Mouse (Mus musculus): Measurements from ENCODE around the gene Apbb2. TPM values are rescaled to one million over a fixed set of nuclear protein-coding genes. Genes with fewer than 3 reads are reported as not detected.

The Apbb2 gene
- polyA plus RNA-seq, 1 experiment from 2014 or later: 5.9 TPM

DNA sequence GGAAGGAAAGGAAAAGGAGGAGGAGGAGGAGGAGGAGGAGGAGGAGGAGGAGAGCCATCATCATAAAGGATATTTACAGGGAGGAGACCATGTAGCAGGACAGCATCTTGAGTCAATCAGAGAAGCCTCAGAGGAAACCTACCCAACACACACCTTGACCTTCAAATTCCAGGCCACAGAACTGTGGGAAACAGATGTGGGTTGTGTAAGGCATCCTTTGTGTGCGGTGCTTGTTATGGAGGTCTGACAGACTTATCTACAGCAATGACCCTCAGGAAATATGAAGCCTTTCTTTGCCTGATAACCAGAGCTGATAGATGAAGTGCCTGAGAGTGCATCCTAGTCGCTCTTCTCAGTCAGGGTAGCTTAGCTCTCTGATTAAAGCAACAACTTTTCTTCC is 189.5 kb downstream of the Apbb2 start:
- ATAC-seq: no peak
- Histone ChIP-seq H3K4me1 (no peaks in the 10 kb centered on the region), H3K9me3 (replicated peaks) (no peaks in the 10 kb centered on the region), H3K4me3 (no peak overlapping the region), H3K36me3 (no peaks in the 10 kb centered on the region), H3K9ac (no peak overlapping the region), H3K27ac (no peak overlapping the region), H3K27me3 (replicated peaks) (no peaks in the 10 kb centered on the region), H3K4me2 (no peak overlapping the region)
- 43% methylated on average over 2 of the region's 2 CpGs for WGBS (ENCODE audit: insufficient replicate concordance)

DNA sequence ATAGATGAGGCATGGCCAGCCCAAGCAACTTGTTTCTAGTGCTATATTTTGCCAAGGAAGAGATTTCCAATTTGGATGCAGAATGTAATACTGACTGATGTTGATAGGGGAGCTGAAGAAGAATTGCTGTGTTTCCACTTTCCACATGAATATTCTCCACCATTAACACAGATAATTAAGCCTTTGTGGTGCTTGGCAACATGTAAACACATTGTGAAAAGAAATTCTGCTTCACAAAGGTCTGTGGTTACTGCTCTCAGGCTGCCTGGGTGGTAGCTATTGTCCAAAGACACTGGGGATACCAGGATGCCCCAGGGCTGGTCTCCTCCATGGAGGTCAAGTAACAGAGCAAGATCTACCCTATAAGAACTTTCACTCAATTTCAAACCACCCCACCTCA is 190.5 kb downstream of the Apbb2 start:
- Histone ChIP-seq H3K36me3 (no peaks in the 10 kb centered on the region), H3K27me3 (replicated peaks) (no peaks in the 10 kb centered on the region), H3K4me2 (no peak overlapping the region), H3K4me3 (no peak overlapping the region), H3K9me3 (replicated peaks) (no peaks in the 10 kb centered on the region), H3K27ac (no peak overlapping the region), H3K4me1 (no peaks in the 10 kb centered on the region), H3K9ac (no peak overlapping the region)
- ATAC-seq: no peak

DNA sequence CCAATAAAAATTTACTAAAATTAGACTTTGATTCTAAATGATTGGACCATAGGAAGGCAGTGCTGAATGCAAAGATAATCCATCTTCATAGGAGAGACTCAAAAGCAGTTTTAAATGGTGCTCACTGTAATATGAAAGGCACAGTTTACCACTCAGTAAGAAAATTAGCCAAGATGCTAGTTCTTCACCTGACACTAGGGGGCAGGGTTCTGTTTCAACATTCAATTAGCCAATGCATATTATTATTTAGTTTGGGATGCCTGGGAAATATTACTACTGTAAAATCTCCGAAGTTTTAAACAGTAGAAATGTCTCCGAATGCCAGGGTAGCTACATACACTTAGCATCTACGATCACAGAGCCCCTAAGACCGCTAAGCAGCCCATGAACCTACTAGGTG is 194.7 kb downstream of the Apbb2 start:
- no peaks in the 10 kb centered on the region for H3K4me1 ChIP-seq
- H3K9me3 ChIP-seq (replicated peaks): no peaks in the 10 kb centered on the region
- no peak overlapping the region for H3K9ac ChIP-seq
- no peak overlapping the region for H3K4me2 ChIP-seq
- no peaks in the 10 kb centered on the region for H3K27me3 ChIP-seq (replicated peaks)
- no peaks in the 10 kb centered on the region for H3K36me3 ChIP-seq
- no peak overlapping the region for H3K4me3 ChIP-seq
- H3K27ac ChIP-seq: no peak overlapping the region
- no peak for ATAC-seq
- WGBS (ENCODE audit: insufficient replicate concordance): 56% methylated on average over 4 of the region's 4 CpGs

- ATAC-seq: no peak
- 77% methylated on average over 4 of the region's 4 CpGs for whole genome bisulfite sequencing (ENCODE audit: insufficient replicate concordance)
- no peak overlapping the region for H3K4me2 ChIP-seq
These were observed 195.1 kb downstream of the Apbb2 start for GRCm38 (mm10) chr5:66423466-66423865.

GRCm38 (mm10) chr5:66421954-66422353 is 196.6 kb downstream of the Apbb2 start:
- no peak overlapping the region for H3K4me2 ChIP-seq
- no peaks in the 10 kb centered on the region for H3K4me1 ChIP-seq
- ATAC-seq: no peak
- H3K27me3 ChIP-seq (replicated peaks): no peaks in the 10 kb centered on the region
- no peak overlapping the region for H3K27ac ChIP-seq
- no peaks in the 10 kb centered on the region for H3K36me3 ChIP-seq
- no peaks in the 10 kb centered on the region for H3K9me3 ChIP-seq (replicated peaks)
- no peak overlapping the region for H3K9ac ChIP-seq
- H3K4me3 ChIP-seq: no peak overlapping the region
- 65% methylated on average over 4 of the region's 4 CpGs for WGBS (ENCODE audit: insufficient replicate concordance)

More at GRCm38 (mm10) chr5:66423466-66423865, 195.1 kb downstream of the Apbb2 start:
- H3K27me3 ChIP-seq (replicated peaks): no peaks in the 10 kb centered on the region
- H3K36me3 ChIP-seq: no peaks in the 10 kb centered on the region
- no peak overlapping the region for H3K4me3 ChIP-seq
- H3K9ac ChIP-seq: no peak overlapping the region
- H3K4me1 ChIP-seq: no peaks in the 10 kb centered on the region
- no peak overlapping the region for H3K27ac ChIP-seq
- no peaks in the 10 kb centered on the region for H3K9me3 ChIP-seq (replicated peaks)

- no peaks in the 10 kb centered on the region for H3K4me1 ChIP-seq
- H3K27ac ChIP-seq: no peak overlapping the region
- H3K27me3 ChIP-seq (replicated peaks): no peaks in the 10 kb centered on the region
- H3K9me3 ChIP-seq (replicated peaks): no peaks in the 10 kb centered on the region
- H3K9ac ChIP-seq: no peak overlapping the region
- no peak overlapping the region for H3K4me2 ChIP-seq
- no peak for ATAC-seq
- WGBS (ENCODE audit: insufficient replicate concordance): 74% methylated on average over 15 of the region's 15 CpGs
- no peaks in the 10 kb centered on the region for H3K36me3 ChIP-seq
- H3K4me3 ChIP-seq: no peak overlapping the region
These were observed 197.4 kb downstream of the Apbb2 start for GRCm38 (mm10) chr5:66421230-66421629.

GRCm38 (mm10) chr5:66420011-66420410 is 198.6 kb downstream of the Apbb2 start:
- Histone ChIP-seq H3K27me3 (replicated peaks) (no peaks in the 10 kb centered on the region), H3K4me2 (no peak overlapping the region), H3K27ac (no peak overlapping the region), H3K4me3 (no peak overlapping the region), H3K9ac (no peak overlapping the region), H3K36me3 (no peaks in the 10 kb centered on the region), H3K4me1 (no peaks in the 10 kb centered on the region), H3K9me3 (replicated peaks) (no peaks in the 10 kb centered on the region)
- 70% methylated on average over 7 of the region's 7 CpGs for WGBS (ENCODE audit: insufficient replicate concordance)
- no peak for ATAC-seq

DNA sequence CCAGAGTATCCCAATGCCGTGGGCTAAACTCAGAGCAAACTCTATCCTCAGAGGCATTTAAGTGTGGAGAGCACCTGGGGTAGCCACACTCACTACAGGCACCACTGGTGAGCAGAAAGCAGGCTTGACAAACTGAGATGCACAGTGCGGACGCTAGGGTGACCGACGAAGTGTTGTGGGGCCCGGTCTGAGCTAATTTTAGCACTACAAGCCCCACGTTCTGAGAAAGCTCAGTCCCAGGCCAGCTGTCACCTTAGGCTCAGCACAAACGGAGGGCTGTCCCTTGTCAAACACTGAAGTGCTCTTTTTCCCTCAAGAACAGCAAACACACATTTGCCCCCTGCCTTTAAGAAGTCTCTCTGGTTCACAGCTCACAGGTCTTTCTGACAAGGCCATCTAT is 201.3 kb downstream of the Apbb2 start:
- Histone ChIP-seq H3K4me1 (no peaks in the 10 kb centered on the region), H3K9ac (no peak overlapping the region), H3K4me2 (no peak overlapping the region), H3K27ac (no peak overlapping the region), H3K36me3 (no peaks in the 10 kb centered on the region), H3K4me3 (no peak overlapping the region), H3K27me3 (replicated peaks) (no peaks in the 10 kb centered on the region), H3K9me3 (replicated peaks) (no peaks in the 10 kb centered on the region)
- WGBS (ENCODE audit: insufficient replicate concordance): 57% methylated on average over 8 of the region's 8 CpGs
- no peak for ATAC-seq

DNA sequence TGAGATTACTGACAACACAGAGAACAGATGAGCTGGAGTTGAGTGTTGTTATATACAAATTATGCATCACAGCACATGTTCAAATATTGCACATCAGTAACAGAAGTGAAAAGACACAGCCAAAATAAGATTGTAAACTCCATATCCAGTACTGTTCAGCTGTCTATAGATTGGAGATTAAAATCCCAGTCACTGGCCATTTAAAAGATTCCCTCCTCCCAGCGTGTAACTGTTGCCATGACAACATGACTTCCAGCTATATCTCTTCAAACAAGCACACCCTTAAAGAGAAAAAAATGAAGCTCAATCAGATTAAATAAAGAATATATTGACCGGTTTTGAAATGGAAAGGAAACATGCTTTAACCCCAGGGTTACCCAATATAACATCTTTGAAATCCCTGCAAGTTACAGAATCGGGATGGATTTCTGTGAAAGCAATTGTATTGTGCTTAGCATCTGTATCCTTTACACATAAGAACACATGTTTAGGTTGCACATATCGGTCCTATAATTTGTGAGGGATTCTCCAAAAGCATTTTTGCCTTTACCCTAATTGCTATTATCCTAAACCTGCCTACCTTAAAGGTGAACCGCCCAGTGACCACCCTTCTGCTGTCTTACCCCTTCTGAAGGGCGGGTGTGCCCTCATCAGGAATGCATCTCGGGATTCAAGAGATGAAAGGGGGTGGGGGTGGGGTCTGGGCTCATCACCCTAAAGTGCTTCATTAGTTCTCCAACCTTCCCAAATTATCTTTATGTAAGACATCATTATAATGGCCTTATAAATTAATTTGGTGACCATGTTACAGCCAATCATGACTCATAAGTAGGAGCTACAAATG is 202.7 kb downstream of the Apbb2 start:
- WGBS (ENCODE audit: insufficient replicate concordance): 59% methylated on average over 7 of the region's 7 CpGs
- no peak overlapping the region for H3K9ac ChIP-seq
- H3K4me1 ChIP-seq: no peaks in the 10 kb centered on the region
- no peaks in the 10 kb centered on the region for H3K9me3 ChIP-seq (replicated peaks)
- H3K4me2 ChIP-seq: no peak overlapping the region
- no peak overlapping the region for H3K27ac ChIP-seq
- no peak overlapping the region for H3K4me3 ChIP-seq
- no peaks in the 10 kb centered on the region for H3K36me3 ChIP-seq
- no peak for ATAC-seq
- H3K27me3 ChIP-seq (replicated peaks): no peaks in the 10 kb centered on the region

- no peak for ATAC-seq
- 67% methylated on average over 9 of the region's 9 CpGs for WGBS (ENCODE audit: insufficient replicate concordance)
- H3K9ac ChIP-seq: no peak overlapping the region
- no peaks in the 10 kb centered on the region for H3K4me1 ChIP-seq
- no peak overlapping the region for H3K4me3 ChIP-seq
- no peaks in the 10 kb centered on the region for H3K9me3 ChIP-seq (replicated peaks)
- H3K4me2 ChIP-seq: no peak overlapping the region
- no peaks in the 10 kb centered on the region for H3K36me3 ChIP-seq
- H3K27me3 ChIP-seq (replicated peaks): no peaks in the 10 kb centered on the region
- no peak overlapping the region for H3K27ac ChIP-seq
These were observed 203.4 kb downstream of the Apbb2 start for GRCm38 (mm10) chr5:66415033-66415697.

- no peaks in the 10 kb centered on the region for H3K4me1 ChIP-seq
- H3K4me3 ChIP-seq: no peak overlapping the region
- no peaks in the 10 kb centered on the region for H3K27me3 ChIP-seq (replicated peaks)
- ATAC-seq: no peak
- no peak overlapping the region for H3K9ac ChIP-seq
- H3K36me3 ChIP-seq: no peaks in the 10 kb centered on the region
- no peak overlapping the region for H3K4me2 ChIP-seq
- H3K9me3 ChIP-seq (replicated peaks): no peaks in the 10 kb centered on the region
- WGBS (ENCODE audit: insufficient replicate concordance): 54% methylated on average over 5 of the region's 5 CpGs
- H3K27ac ChIP-seq: no peak overlapping the region
These were observed 205.2 kb downstream of the Apbb2 start for GRCm38 (mm10) chr5:66413402-66413801.

GRCm38 (mm10) chr5:66412821-66413220 is 205.8 kb downstream of the Apbb2 start:
- 76% methylated on average over 3 of the region's 3 CpGs for WGBS (ENCODE audit: insufficient replicate concordance)

More at GRCm38 (mm10) chr5:66412821-66413220, 205.8 kb downstream of the Apbb2 start:
- Histone ChIP-seq H3K4me1 (no peaks in the 10 kb centered on the region), H3K9ac (no peak overlapping the region), H3K9me3 (replicated peaks) (no peaks in the 10 kb centered on the region), H3K4me3 (no peak overlapping the region), H3K27ac (no peak overlapping the region), H3K36me3 (no peaks in the 10 kb centered on the region), H3K27me3 (replicated peaks) (no peaks in the 10 kb centered on the region), H3K4me2 (no peak overlapping the region)
- ATAC-seq: no peak
